Mouse (Mus musculus): ENCODE measurements at regions not wholly inside any gene's neighbourhood (a gene's known extent, or its start where the extent isn't known, plus 50 kb on each side); places are given as distances from the start of the nearest gene placed in this dataset.

DNA sequence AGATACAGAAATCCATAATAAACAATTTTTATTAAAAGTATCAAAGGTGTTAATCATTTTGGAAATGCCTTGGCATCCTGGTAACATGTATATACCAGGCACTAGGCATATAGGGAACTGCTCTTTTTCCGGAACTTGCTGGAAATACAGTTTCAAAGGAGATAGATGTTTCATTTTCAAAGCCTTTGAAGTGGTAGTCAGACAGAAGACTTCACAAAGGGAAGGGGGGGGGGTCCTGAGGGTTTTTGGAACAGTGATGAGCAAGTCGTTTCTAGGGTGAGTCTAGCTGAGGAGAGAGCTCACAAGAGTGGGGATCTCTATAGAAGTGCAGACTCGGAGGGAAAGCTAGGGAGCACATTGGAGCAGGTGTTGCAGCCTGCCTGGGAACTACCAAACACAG, 73.4 kb upstream of the Nrip1 start:
- Histone ChIP-seq H3K4me3 (ENCODE audit: low read length) (no peak overlapping the region), H3K36me3 (ENCODE audit: control insufficient read depth, insufficient read depth, low read length) (no peaks in the 10 kb centered on the region), H3K27ac (ENCODE audit: low read length) (no peak overlapping the region), H3K27me3 (ENCODE audit: control insufficient read depth, insufficient read depth, low read depth, low read length) (no peaks in the 10 kb centered on the region), H3K4me1 (replicated peaks; ENCODE audit: control insufficient read depth, insufficient read depth, low read length) (no peaks in the 10 kb centered on the region), H3K4me2 (ENCODE audit: low read depth, low read length) (no peak overlapping the region), H3K9me3 (ENCODE audit: control insufficient read depth, low read length) (peaks cover 5% of the 10 kb centered on the region), H3K9ac (ENCODE audit: low read length) (no peak overlapping the region)
- no peak for ATAC-seq (ENCODE audit: low read depth)
- 64% methylated on average over 3 of the region's 3 CpGs for WGBS

DNA sequence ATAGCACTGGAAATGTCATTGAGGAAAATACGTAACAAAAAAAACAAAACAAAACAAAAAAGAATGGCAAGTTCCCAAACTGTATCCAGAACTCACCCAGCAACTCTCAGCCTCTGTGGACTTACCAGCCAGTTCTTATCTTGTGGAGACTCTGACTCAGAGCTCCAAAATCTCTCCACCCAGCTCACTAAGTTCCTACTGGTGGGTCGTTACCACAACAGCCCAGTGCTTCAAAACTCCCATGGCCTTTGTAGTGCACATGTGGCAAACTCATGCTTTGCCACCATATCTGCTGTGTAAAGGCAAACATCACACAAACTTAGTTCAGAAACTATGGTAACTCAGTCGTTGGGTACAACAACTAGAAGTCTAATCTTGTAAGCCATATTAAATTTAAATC, 71.0 kb upstream of the Nrip1 start:
- H3K27ac ChIP-seq (ENCODE audit: low read length) = no peak overlapping the region
- H3K4me3 ChIP-seq (ENCODE audit: low read length) = no peak overlapping the region
- WGBS = 73% methylated on average over 3 of the region's 3 CpGs
- H3K4me1 ChIP-seq (replicated peaks; ENCODE audit: control insufficient read depth, insufficient read depth, low read length) = no peaks in the 10 kb centered on the region
- H3K36me3 ChIP-seq (ENCODE audit: control insufficient read depth, insufficient read depth, low read length) = no peaks in the 10 kb centered on the region
- no peak for ATAC-seq (ENCODE audit: low read depth)
- H3K27me3 ChIP-seq (ENCODE audit: control insufficient read depth, insufficient read depth, low read depth, low read length) = no peaks in the 10 kb centered on the region
- H3K4me2 ChIP-seq (ENCODE audit: low read depth, low read length) = no peak overlapping the region
- H3K9ac ChIP-seq (ENCODE audit: low read length) = no peak overlapping the region
- H3K9me3 ChIP-seq (ENCODE audit: control insufficient read depth, low read length) = no peaks in the 10 kb centered on the region

DNA sequence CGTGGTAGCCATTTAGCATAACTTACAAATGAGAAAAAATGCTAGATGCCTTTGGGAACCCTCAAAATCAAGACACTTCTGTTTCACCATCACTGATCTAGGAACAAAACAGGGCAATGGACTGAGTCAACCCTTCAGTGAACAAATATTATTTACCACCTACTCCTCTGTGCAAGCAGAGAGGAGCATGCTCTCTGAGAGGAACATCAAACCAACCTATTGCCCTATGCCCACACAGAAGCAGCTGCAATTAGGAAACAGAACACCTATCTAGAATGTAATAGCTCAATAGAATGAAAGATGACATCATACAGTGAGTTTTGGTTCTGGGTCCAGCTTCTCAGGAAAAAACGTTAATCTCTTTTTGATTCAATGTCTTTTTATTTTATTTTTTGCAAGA, 69.0 kb upstream of the Nrip1 start:
- no peak overlapping the region for H3K4me2 ChIP-seq (ENCODE audit: low read depth, low read length)
- H3K27ac ChIP-seq (ENCODE audit: low read length) = no peak overlapping the region
- H3K27me3 ChIP-seq (ENCODE audit: control insufficient read depth, insufficient read depth, low read depth, low read length) = no peaks in the 10 kb centered on the region
- no peaks in the 10 kb centered on the region for H3K9me3 ChIP-seq (ENCODE audit: control insufficient read depth, low read length)
- H3K36me3 ChIP-seq (ENCODE audit: control insufficient read depth, insufficient read depth, low read length) = no peaks in the 10 kb centered on the region
- H3K9ac ChIP-seq (ENCODE audit: low read length) = no peak overlapping the region
- no peak overlapping the region for H3K4me3 ChIP-seq (ENCODE audit: low read length)
- H3K4me1 ChIP-seq (replicated peaks; ENCODE audit: control insufficient read depth, insufficient read depth, low read length) = no peaks in the 10 kb centered on the region
- no peak for ATAC-seq (ENCODE audit: low read depth)
- WGBS = 78% methylated on average over 2 of the region's 2 CpGs

DNA sequence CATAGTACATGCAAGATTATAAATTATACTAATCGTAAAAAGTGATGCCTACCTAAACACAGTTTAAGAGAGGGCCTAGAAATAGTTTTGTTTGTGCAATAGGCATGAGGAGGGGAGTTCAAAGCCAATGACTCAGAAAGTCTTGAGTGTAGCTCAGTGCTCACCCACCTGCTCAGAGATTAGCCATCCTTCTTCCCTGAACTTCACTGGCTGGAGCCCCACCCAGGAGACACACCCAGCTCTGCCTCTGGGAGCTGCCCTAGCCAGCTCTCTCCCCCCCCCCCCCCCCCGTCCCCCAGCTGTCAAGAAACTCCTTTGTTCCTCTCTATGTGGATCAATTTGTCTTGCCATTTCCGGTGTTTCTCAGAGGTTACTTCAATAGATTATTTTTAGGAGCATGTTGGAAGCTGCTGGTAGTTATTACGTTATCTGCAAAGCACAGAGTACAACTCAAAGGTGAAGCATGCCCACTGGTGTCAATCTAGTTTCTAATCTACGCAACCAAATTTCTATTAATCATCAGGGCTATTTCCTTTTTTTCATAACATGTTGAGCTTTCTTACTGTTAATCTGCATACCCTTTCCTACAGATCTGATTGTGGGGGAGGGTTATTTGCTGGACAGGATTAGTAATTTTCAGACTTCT, 68.3 kb upstream of the Nrip1 start:
- Histone ChIP-seq H3K4me1 (replicated peaks; ENCODE audit: control insufficient read depth, insufficient read depth, low read length) (no peaks in the 10 kb centered on the region), H3K4me2 (ENCODE audit: low read depth, low read length) (no peak overlapping the region), H3K27ac (ENCODE audit: low read length) (no peak overlapping the region), H3K9me3 (ENCODE audit: control insufficient read depth, low read length) (no peaks in the 10 kb centered on the region), H3K27me3 (ENCODE audit: control insufficient read depth, insufficient read depth, low read depth, low read length) (no peaks in the 10 kb centered on the region), H3K9ac (ENCODE audit: low read length) (no peak overlapping the region), H3K36me3 (ENCODE audit: control insufficient read depth, insufficient read depth, low read length) (no peaks in the 10 kb centered on the region), H3K4me3 (ENCODE audit: low read length) (no peak overlapping the region)
- WGBS = 43% methylated on average over 5 of the region's 5 CpGs
- ATAC-seq (ENCODE audit: low read depth) = peak; percentile 12; the same call in 1 of the 2 replicates

DNA sequence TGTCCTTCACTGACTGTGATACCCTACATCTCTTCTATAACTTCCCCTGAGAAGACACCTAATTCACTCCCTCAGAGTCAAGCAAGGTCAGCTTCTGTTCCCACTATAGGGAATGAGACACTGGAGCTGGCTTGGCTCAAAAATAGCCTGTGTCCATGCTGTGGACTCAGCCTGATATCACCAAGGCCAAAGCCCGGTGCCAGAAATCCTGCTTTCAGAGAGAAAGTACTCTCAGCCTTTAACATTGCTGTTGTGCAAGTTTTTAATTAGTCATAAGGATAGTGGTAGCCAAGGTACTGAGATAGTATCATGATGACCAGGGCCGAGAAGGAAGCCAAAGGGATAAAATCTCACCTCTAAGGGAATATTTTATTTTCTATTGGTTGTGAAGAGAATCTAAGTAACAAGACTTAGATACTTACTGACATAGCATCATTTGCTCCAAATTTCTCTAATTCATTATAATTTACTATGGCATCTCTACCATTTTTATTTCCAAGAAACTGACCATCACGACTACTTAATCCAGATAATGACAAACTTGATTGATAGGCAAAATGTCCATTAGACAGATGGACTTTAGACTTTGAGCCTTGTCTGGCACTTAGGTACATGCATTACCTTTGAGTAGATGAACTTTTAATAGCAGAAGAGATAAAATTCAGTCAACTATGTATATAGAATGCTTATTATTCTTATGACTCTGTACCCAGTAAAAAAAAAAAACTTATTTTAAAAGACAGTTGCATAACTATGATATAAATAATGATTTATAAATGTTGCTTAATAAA, 64.7 kb upstream of the Nrip1 start:
- no peak overlapping the region for H3K4me2 ChIP-seq (ENCODE audit: low read depth, low read length)
- no peaks in the 10 kb centered on the region for H3K9me3 ChIP-seq (ENCODE audit: control insufficient read depth, low read length)
- no peak for ATAC-seq (ENCODE audit: low read depth)
- no peak overlapping the region for H3K27ac ChIP-seq (ENCODE audit: low read length)
- H3K9ac ChIP-seq (ENCODE audit: low read length) = no peak overlapping the region
- H3K4me3 ChIP-seq (ENCODE audit: low read length) = no peak overlapping the region
- H3K4me1 ChIP-seq (replicated peaks; ENCODE audit: control insufficient read depth, insufficient read depth, low read length) = no peaks in the 10 kb centered on the region
- no peaks in the 10 kb centered on the region for H3K36me3 ChIP-seq (ENCODE audit: control insufficient read depth, insufficient read depth, low read length)
- 81% methylated on average over 3 of the region's 3 CpGs for WGBS
- H3K27me3 ChIP-seq (ENCODE audit: control insufficient read depth, insufficient read depth, low read depth, low read length) = no peaks in the 10 kb centered on the region

DNA sequence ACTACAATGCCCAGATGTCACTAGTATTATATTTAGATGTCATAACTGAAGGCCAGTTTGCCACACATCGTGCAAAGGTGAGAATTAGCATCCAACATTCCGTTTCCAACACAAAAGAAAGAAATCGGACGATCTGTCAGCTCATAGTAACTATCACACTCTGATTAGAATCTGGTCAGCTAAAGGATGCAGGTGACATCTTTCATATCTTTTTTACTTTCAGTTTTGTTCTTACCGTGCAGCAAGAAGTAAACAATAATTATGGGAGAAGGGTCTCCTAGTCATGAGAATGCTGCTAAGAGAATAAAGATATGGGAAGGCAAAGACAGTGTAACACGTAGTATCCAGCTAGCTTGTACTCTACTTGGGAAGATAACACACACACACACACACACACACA, 62.7 kb upstream of the Nrip1 start:
- Histone ChIP-seq H3K4me3 (ENCODE audit: low read length) (no peak overlapping the region), H3K9ac (ENCODE audit: low read length) (no peak overlapping the region), H3K27me3 (ENCODE audit: control insufficient read depth, insufficient read depth, low read depth, low read length) (no peaks in the 10 kb centered on the region), H3K27ac (ENCODE audit: low read length) (no peak overlapping the region), H3K4me1 (replicated peaks; ENCODE audit: control insufficient read depth, insufficient read depth, low read length) (0 out of 2 replicates have a peak, but pooled peaks cover 3% of the 10 kb centered on the region), H3K4me2 (ENCODE audit: low read depth, low read length) (no peak overlapping the region), H3K36me3 (ENCODE audit: control insufficient read depth, insufficient read depth, low read length) (no peaks in the 10 kb centered on the region), H3K9me3 (ENCODE audit: control insufficient read depth, low read length) (no peaks in the 10 kb centered on the region)
- 77% methylated on average over 6 of the region's 6 CpGs for WGBS
- ATAC-seq (ENCODE audit: low read depth) = no peak

DNA sequence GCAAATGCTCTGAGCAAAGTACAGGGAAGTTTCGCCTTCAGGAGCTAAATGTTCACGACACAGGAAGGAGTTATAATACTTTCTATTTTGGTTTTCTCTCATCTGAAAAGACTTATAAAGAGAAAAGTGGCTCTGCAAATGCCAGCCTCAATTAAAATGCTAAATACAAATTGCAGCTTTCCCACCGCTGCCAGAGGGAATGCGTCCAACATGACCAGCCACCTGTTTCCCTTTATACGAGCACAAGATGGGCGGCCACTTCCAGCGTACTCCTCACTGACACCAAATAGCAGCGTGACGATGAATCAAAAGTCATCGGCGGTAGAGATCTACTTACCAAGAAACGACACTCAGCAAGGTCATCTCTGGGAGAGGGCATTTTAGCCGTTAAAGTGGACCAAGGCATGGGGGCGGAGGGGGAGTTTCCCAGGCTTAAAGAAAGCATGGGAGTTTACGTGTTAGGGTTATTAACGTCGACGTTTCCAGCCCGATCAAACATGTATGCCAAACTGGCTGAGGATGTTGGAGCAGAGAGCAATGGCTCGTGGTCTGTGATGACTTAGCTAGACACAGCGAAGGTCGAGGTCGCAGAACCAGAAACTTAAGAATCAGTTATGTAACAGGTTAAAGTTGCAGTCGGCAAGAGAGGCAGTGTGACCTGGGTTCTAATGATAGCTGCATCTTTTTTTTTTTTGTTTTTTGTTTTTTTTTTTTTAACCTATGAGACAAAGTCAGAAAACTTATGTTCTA, 59.6 kb upstream of the Nrip1 start:
- H3K4me2 ChIP-seq (ENCODE audit: low read depth, low read length) = no peak overlapping the region
- 83% methylated on average over 24 of the region's 24 CpGs for WGBS
- H3K4me1 ChIP-seq (replicated peaks; ENCODE audit: control insufficient read depth, insufficient read depth, low read length) = 0 out of 2 replicates have a peak, but pooled peaks cover 3% of the 10 kb centered on the region
- no peaks in the 10 kb centered on the region for H3K27me3 ChIP-seq (ENCODE audit: control insufficient read depth, insufficient read depth, low read depth, low read length)
- no peak overlapping the region for H3K9ac ChIP-seq (ENCODE audit: low read length)
- H3K4me3 ChIP-seq (ENCODE audit: low read length) = no peak overlapping the region
- ATAC-seq (ENCODE audit: low read depth) = no peak
- H3K9me3 ChIP-seq (ENCODE audit: control insufficient read depth, low read length) = no peaks in the 10 kb centered on the region
- H3K36me3 ChIP-seq (ENCODE audit: control insufficient read depth, insufficient read depth, low read length) = no peaks in the 10 kb centered on the region
- no peak overlapping the region for H3K27ac ChIP-seq (ENCODE audit: low read length)

DNA sequence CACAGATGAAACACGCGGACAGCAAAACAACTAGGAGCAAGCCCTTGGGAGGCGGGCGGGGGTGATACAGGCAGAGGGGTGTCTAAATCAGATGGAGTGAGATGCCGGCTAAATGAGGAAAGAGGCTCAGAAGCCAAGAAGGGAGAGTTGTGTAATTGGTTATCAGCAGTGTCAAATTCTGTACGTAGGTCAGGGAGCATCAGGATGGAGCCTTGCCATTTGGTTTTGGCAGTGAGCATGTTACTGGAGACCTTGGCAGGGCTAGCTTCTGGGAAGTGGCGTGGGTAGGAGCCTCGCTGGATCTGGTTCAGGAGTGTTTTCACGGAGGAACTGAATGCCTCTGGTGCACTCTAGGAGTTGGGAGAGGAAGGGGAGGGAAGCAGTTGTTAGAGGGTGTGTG, 58.7 kb upstream of the Nrip1 start:
- Histone ChIP-seq H3K36me3 (ENCODE audit: control insufficient read depth, insufficient read depth, low read length) (no peaks in the 10 kb centered on the region), H3K9me3 (ENCODE audit: control insufficient read depth, low read length) (no peaks in the 10 kb centered on the region), H3K4me3 (ENCODE audit: low read length) (no peak overlapping the region), H3K9ac (ENCODE audit: low read length) (no peak overlapping the region), H3K27ac (ENCODE audit: low read length) (no peak overlapping the region), H3K4me1 (replicated peaks; ENCODE audit: control insufficient read depth, insufficient read depth, low read length) (0 out of 2 replicates have a peak, but pooled peaks cover 3% of the 10 kb centered on the region), H3K4me2 (ENCODE audit: low read depth, low read length) (no peak overlapping the region), H3K27me3 (ENCODE audit: control insufficient read depth, insufficient read depth, low read depth, low read length) (no peaks in the 10 kb centered on the region)
- WGBS = 61% methylated on average over 9 of the region's 9 CpGs
- ATAC-seq (ENCODE audit: low read depth) = peak; percentile 81

DNA sequence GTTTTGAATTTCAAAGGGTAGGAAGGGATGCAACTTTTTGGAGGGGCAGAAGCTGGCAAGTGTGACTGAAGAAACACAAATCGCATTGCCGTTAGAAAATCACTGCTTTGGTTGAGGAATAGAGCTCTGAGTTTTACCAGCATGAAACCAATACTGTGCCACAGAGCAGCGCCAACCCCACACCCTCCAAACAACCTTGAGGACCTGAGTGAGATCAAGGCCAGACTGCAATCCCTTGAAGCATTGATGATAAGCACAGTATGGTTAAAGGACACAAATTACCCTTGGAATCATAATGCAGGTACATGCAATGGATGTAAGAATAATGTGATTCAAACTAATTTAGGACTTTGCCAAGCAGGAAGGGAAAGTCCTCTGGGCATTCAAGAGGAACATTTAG, 55.5 kb upstream of the Nrip1 start:
- ATAC-seq (ENCODE audit: low read depth) = no peak
- WGBS = 85% methylated on average over 3 of the region's 3 CpGs
- no peak overlapping the region for H3K9ac ChIP-seq (ENCODE audit: low read length)
- no peaks in the 10 kb centered on the region for H3K36me3 ChIP-seq (ENCODE audit: control insufficient read depth, insufficient read depth, low read length)
- H3K9me3 ChIP-seq (ENCODE audit: control insufficient read depth, low read length) = no peaks in the 10 kb centered on the region
- no peaks in the 10 kb centered on the region for H3K27me3 ChIP-seq (ENCODE audit: control insufficient read depth, insufficient read depth, low read depth, low read length)
- no peak overlapping the region for H3K4me3 ChIP-seq (ENCODE audit: low read length)
- 0 out of 2 replicates have a peak, but pooled peaks cover 3% of the 10 kb centered on the region for H3K4me1 ChIP-seq (replicated peaks; ENCODE audit: control insufficient read depth, insufficient read depth, low read length)
- no peak overlapping the region for H3K4me2 ChIP-seq (ENCODE audit: low read depth, low read length)
- no peak overlapping the region for H3K27ac ChIP-seq (ENCODE audit: low read length)

All from lung, embryonic 16.5 days (tissue).